Mouse (Mus musculus) forebrain, postnatal 0 days (tissue): ENCODE measurements around the gene Slc35g3. TPM values are rescaled to one million over a fixed set of nuclear protein-coding genes. Genes with fewer than 3 reads are reported as not detected.

ENCODE experiments used
- ATAC-seq: fragments of 200-750 bp; cut with Nextera tagmentation; 2 replicates; pipeline ENCODE4 v1.8.0; 2017; ENCODE audit warnings: mild to moderate bottlenecking, moderate library complexity
- DNase-seq: peaks from one replicate; pipeline ENCODE4 v3.0.0-alpha.2; 2015
- H3K27ac ChIP-seq: fragments of 300-500 bp; sonication (generic); 2 replicates; pipeline ENCODE4 v1.5.1; 2014; ENCODE audit warnings: low read depth, mild to moderate bottlenecking, antibody characterized with exemption, low read length, moderate library complexity, mixed read lengths
- H3K27me3 ChIP-seq: fragments of 300-500 bp; sonication (generic); 2 replicates; pipeline ENCODE4 v1.6.1; 2014; ENCODE audit warnings: mild to moderate bottlenecking, low read length, mixed read lengths; ENCODE audit not compliant: insufficient read depth
- H3K36me3 ChIP-seq: fragments of 300-500 bp; sonication (generic); 2 replicates; pipeline ENCODE4 v1.6.1; 2014; ENCODE audit warnings: mild to moderate bottlenecking, moderate library complexity; ENCODE audit not compliant: insufficient read depth
- H3K4me1 ChIP-seq: fragments of 300-500 bp; sonication (generic); 2 replicates; pipeline ENCODE4 v1.6.1; 2014; ENCODE audit warnings: antibody characterized with exemption; ENCODE audit not compliant: insufficient read depth
- H3K4me2 ChIP-seq: fragments of 300-500 bp; sonication (generic); 2 replicates; pipeline ENCODE4 v1.6.1; 2014; ENCODE audit warnings: low read depth, mild to moderate bottlenecking, moderate library complexity
- H3K4me3 ChIP-seq: fragments of 300-500 bp; sonication (generic); 2 replicates; pipeline ENCODE4 v1.5.1; 2014; ENCODE audit warnings: low read depth, low read length, mixed read lengths
- H3K9ac ChIP-seq: fragments of 300-500 bp; sonication (generic); 2 replicates; pipeline ENCODE4 v1.6.1; 2014; ENCODE audit warnings: mild to moderate bottlenecking
- H3K9me3 ChIP-seq: fragments of 300-500 bp; sonication (generic); 2 replicates; pipeline ENCODE4 v1.6.1; 2016; ENCODE audit warnings: low read length
- CTCF ChIP-seq: sonication (generic); IDR thresholded peaks from 2 replicates; pipeline ENCODE4 v1.5.1; 2016; ENCODE audit warnings: antibody characterized with exemption, control low read depth, low read depth
- WGBS: fragments of 180-500 bp; shearing (Covaris S2); extraction: QIAGEN DNeasy Blood & Tissue Kit; methylation state at CpG from one replicate; pipeline ENCODE4 v1.1.7; 2014; 5-methylcytosine and 5-hydroxymethylcytosine counted together
- polyA plus RNA-seq: library from polyadenylated mRNA; unstranded; fragments of >200 nt; fragmentation: Nextera tagmentation; extraction: Ambion mirVana; gene quantifications from 2 replicates; pipeline ENCODE4 v1.2.1, GENCODE M21; 2015
- total RNA-seq: library from RNA; depleted of rRNA; stranded (reverse); fragments of >200 nt; gene quantifications from 2 replicates; pipeline ENCODE4 v1.2.3, GENCODE M21; 2014

The Slc35g3 gene
- total and polyA plus RNA-seq, 2 experiments from 2014 or later = not detected

- peak; percentile 79 for TF ChIP-seq CTCF
- DNase-seq (peak; percentile 73), ATAC-seq (peak; percentile 30)
- peak overlapping the region; percentile 55 for H3K9ac ChIP-seq
- H3K9me3 ChIP-seq = no peaks in the 10 kb centered on the region
- 0 out of 2 replicates have a peak overlapping the region, but pooled peaks have one; percentile 21 for H3K27ac ChIP-seq
- H3K27me3 ChIP-seq = peaks cover 22% of the 10 kb centered on the region
- peak overlapping the region; percentile 48 for H3K4me3 ChIP-seq
- H3K4me2 ChIP-seq = peak overlapping the region; percentile 97
- 3% methylated on average over 60 of the region's 60 CpGs for WGBS
- H3K36me3 ChIP-seq = no peaks in the 10 kb centered on the region
- peaks cover 21% of the 10 kb centered on the region; the same call in 1 of the 2 replicates for H3K4me1 ChIP-seq
Measured at GRCm38 (mm10) chr11:69803786-69804651, 42.3 kb upstream of the Slc35g3 start.

- Histone ChIP-seq H3K27me3 (peaks cover 22% of the 10 kb centered on the region), H3K9me3 (no peaks in the 10 kb centered on the region), H3K4me3 (peak overlapping the region; percentile 48), H3K4me1 (peaks cover 21% of the 10 kb centered on the region; the same call in 1 of the 2 replicates), H3K36me3 (no peaks in the 10 kb centered on the region), H3K4me2 (peak overlapping the region; percentile 97), H3K27ac (peak overlapping the region; percentile 78), H3K9ac (peak overlapping the region; percentile 55)
- ATAC-seq (no peak), DNase-seq (no peak)
- 2% methylated on average over 12 of the region's 12 CpGs for WGBS
- TF ChIP-seq CTCF = no peak
Measured at GRCm38 (mm10) chr11:69803328-69803727, 41.6 kb upstream of the Slc35g3 start.

- peak; percentile 83 for DNase-seq
- peak; percentile 14 for ATAC-seq
- peak overlapping the region; percentile 48 for H3K4me3 ChIP-seq
- peak overlapping the region; percentile 69 for H3K9ac ChIP-seq
- no peaks in the 10 kb centered on the region for H3K9me3 ChIP-seq
- H3K27ac ChIP-seq = peak overlapping the region; percentile 78
- H3K4me2 ChIP-seq = peak overlapping the region; percentile 97
- peaks cover 4% of the 10 kb centered on the region; the same call in 1 of the 2 replicates for H3K36me3 ChIP-seq
- peaks cover 22% of the 10 kb centered on the region for H3K27me3 ChIP-seq
- TF ChIP-seq CTCF = no peak
- WGBS = 3% methylated on average over 31 of the region's 33 CpGs
- peaks cover 21% of the 10 kb centered on the region; the same call in 1 of the 2 replicates for H3K4me1 ChIP-seq
Measured at GRCm38 (mm10) chr11:69802648-69803105, 40.9 kb upstream of the Slc35g3 start.

GRCm38 (mm10) chr11:69801379-69801977 is 39.7 kb upstream of the Slc35g3 start, which contains the start of gene Fgf11:
Gene Fgf11 (minus strand): TSS chr11:69801857.
- Histone ChIP-seq H3K27me3 (peaks cover 21% of the 10 kb centered on the region), H3K9ac (peak within 1 kb of the TSS; percentile 83), H3K4me3 (peak within 1 kb of the TSS; percentile 48), H3K4me1 (peaks cover 21% of the 10 kb centered on the region; the same call in 1 of the 2 replicates), H3K9me3 (no peaks in the 10 kb centered on the region), H3K4me2 (peak within 1 kb of the TSS; percentile 97), H3K36me3 (peaks cover 7% of the 10 kb centered on the region; the same call in 1 of the 2 replicates), H3K27ac (peak within 1 kb of the TSS; percentile 96)
- DNase-seq (no peak), ATAC-seq (no peak)
- WGBS = 2% methylated on average over 33 of the region's 33 CpGs
- TF ChIP-seq CTCF = no peak

GRCm38 (mm10) chr11:69800392-69801197 is 38.8 kb upstream of the Slc35g3 start:
- no peaks in the 10 kb centered on the region for H3K9me3 ChIP-seq
- DNase-seq (peak; percentile 95), ATAC-seq (peak; percentile 85)
- peaks cover 14% of the 10 kb centered on the region for H3K27me3 ChIP-seq
- peak overlapping the region; percentile 97 for H3K4me2 ChIP-seq
- H3K4me1 ChIP-seq = peaks cover 25% of the 10 kb centered on the region; the same call in 1 of the 2 replicates
- TF ChIP-seq CTCF = no peak; the same call in 1 of the 2 replicates
- peak overlapping the region; percentile 48 for H3K4me3 ChIP-seq
- under 1% methylated on average over 36 of the region's 36 CpGs for WGBS
- peak overlapping the region; percentile 83 for H3K9ac ChIP-seq
- peaks cover 7% of the 10 kb centered on the region; the same call in 1 of the 2 replicates for H3K36me3 ChIP-seq
- peak overlapping the region; percentile 96 for H3K27ac ChIP-seq

GRCm38 (mm10) chr11:69800138-69800391 is 38.3 kb upstream of the Slc35g3 start:
- Histone ChIP-seq H3K27me3 (peaks cover 8% of the 10 kb centered on the region), H3K9ac (peak overlapping the region; percentile 83), H3K4me1 (peaks cover 28% of the 10 kb centered on the region), H3K27ac (peak overlapping the region; percentile 96), H3K4me3 (peak overlapping the region; percentile 48), H3K9me3 (no peaks in the 10 kb centered on the region), H3K4me2 (peak overlapping the region; percentile 97), H3K36me3 (peaks cover 7% of the 10 kb centered on the region; the same call in 1 of the 2 replicates)
- DNase-seq (no peak), ATAC-seq (peak; percentile 21)
- WGBS = 3% methylated on average over 11 of the region's 11 CpGs
- no peak for TF ChIP-seq CTCF
